17 mouse cellular contexts compared by ENCODE assay signal in genomic region chr14:57315551-57315950, GRCm38 (mm10).
DNase-seq lines count a peak whose midpoint lies in the region; ATAC-seq lines count a peak whose summit lies in the region.
"Had no signal": no experiment of that assay in that cellular context is flagged by ENCODE, and none has a peak within 500 bp of the region (broad histone marks: within the 10 kb centered on the region; RNA-seq: fewer than 3 reads in every experiment).

No protein-coding gene starts in this region.

- no peak overlapping the region for H3K9ac ChIP-seq in forebrain, embryonic 12.5 days
- no peak overlapping the region for H3K9ac ChIP-seq in forebrain, embryonic 16.5 days (replicated peaks; ENCODE audit: low read depth, low read length)
- no peak overlapping the region for H3K9ac ChIP-seq in neural tube, embryonic 13.5 days
- H3K9ac ChIP-seq in hindbrain, embryonic 11.5 days (ENCODE audit: low read depth, low read length), result no peak overlapping the region
- H3K9ac ChIP-seq: embryonic facial prominence, embryonic 13.5 days; intestine, embryonic 15.5 days had no signal

- H3K36me3 ChIP-seq in forebrain, embryonic 12.5 days (replicated peaks), result no peaks in the 10 kb centered on the region
- no peaks in the 10 kb centered on the region for H3K36me3 ChIP-seq in forebrain, embryonic 16.5 days (ENCODE audit: control insufficient read depth, insufficient read depth)
- no peaks in the 10 kb centered on the region for H3K36me3 ChIP-seq in neural tube, embryonic 13.5 days
- H3K36me3 ChIP-seq in hindbrain, embryonic 11.5 days (ENCODE audit: control insufficient read depth, insufficient read depth, low read length), result no peaks in the 10 kb centered on the region

- peaks cover 7% of the 10 kb centered on the region for H3K4me1 ChIP-seq in forebrain, embryonic 12.5 days
- no peaks in the 10 kb centered on the region for H3K4me1 ChIP-seq in forebrain, embryonic 16.5 days (replicated peaks; ENCODE audit: control insufficient read depth, insufficient read depth, low read length)
- peaks cover 7% of the 10 kb centered on the region for H3K4me1 ChIP-seq in neural tube, embryonic 13.5 days (replicated peaks)
- no peaks in the 10 kb centered on the region for H3K4me1 ChIP-seq in hindbrain, embryonic 11.5 days (replicated peaks; ENCODE audit: control insufficient read depth, insufficient read depth, low read length)

- H3K4me3 ChIP-seq in forebrain, embryonic 12.5 days (replicated peaks), result no peak overlapping the region
- H3K4me3 ChIP-seq in forebrain, embryonic 16.5 days (replicated peaks; ENCODE audit: low read length), result no peak overlapping the region
- H3K4me3 ChIP-seq in neural tube, embryonic 13.5 days, result no peak overlapping the region
- H3K4me3 ChIP-seq in hindbrain, embryonic 11.5 days (ENCODE audit: low read depth, low read length), result no peak overlapping the region
- H3K4me3 ChIP-seq: embryonic facial prominence, embryonic 13.5 days; intestine, embryonic 15.5 days; left cerebral cortex, adult 2 months had no signal

- no peaks in the 10 kb centered on the region for H3K27me3 ChIP-seq in forebrain, embryonic 12.5 days
- no peaks in the 10 kb centered on the region for H3K27me3 ChIP-seq in forebrain, embryonic 16.5 days (replicated peaks; ENCODE audit: control insufficient read depth, insufficient read depth, low read length)
- no peaks in the 10 kb centered on the region for H3K27me3 ChIP-seq in neural tube, embryonic 13.5 days
- no peaks in the 10 kb centered on the region for H3K27me3 ChIP-seq in hindbrain, embryonic 11.5 days (ENCODE audit: control insufficient read depth, insufficient read depth, low read length)
- H3K27me3 ChIP-seq: embryonic facial prominence, embryonic 13.5 days; intestine, embryonic 15.5 days had no signal

- no peaks in the 10 kb centered on the region for H3K9me3 ChIP-seq in forebrain, embryonic 12.5 days
- H3K9me3 ChIP-seq in forebrain, embryonic 16.5 days (ENCODE audit: control insufficient read depth, low read length), result no peaks in the 10 kb centered on the region
- no peaks in the 10 kb centered on the region for H3K9me3 ChIP-seq in neural tube, embryonic 13.5 days
- H3K9me3 ChIP-seq in hindbrain, embryonic 11.5 days (ENCODE audit: control insufficient read depth, low read length), result no peaks in the 10 kb centered on the region
- H3K9me3 ChIP-seq: embryonic facial prominence, embryonic 13.5 days; intestine, embryonic 15.5 days had no signal

- WGBS in forebrain, embryonic 12.5 days, result 50% methylated on average over 7 of the region's 7 CpGs
- WGBS in forebrain, embryonic 16.5 days, result 30% methylated on average over 7 of the region's 7 CpGs
- 56% methylated on average over 7 of the region's 7 CpGs for WGBS in neural tube, embryonic 13.5 days
- WGBS in hindbrain, embryonic 11.5 days, result 62% methylated on average over 7 of the region's 7 CpGs

- ATAC-seq in forebrain, embryonic 12.5 days (ENCODE audit: low FRiP score), result no peak
- ATAC-seq in forebrain, embryonic 16.5 days, result no peak; the same call in 1 of the 2 replicates
- no peak for ATAC-seq in neural tube, embryonic 13.5 days (ENCODE audit: low read depth)
- ATAC-seq in hindbrain, embryonic 11.5 days (ENCODE audit: low FRiP score), result no peak
- ATAC-seq in megakaryocyte progenitor cell, adult 5-6 weeks (replicated peaks; ENCODE audit: poor library complexity), result no peak
- ATAC-seq: intestine, embryonic 15.5 days had no signal

- H3K4me2 ChIP-seq in forebrain, embryonic 12.5 days, result no peak overlapping the region
- H3K4me2 ChIP-seq in forebrain, embryonic 16.5 days (ENCODE audit: low read length), result no peak overlapping the region
- H3K4me2 ChIP-seq in neural tube, embryonic 13.5 days, result no peak overlapping the region
- no peak overlapping the region for H3K4me2 ChIP-seq in hindbrain, embryonic 11.5 days (replicated peaks; ENCODE audit: low read depth, low read length)
- H3K4me2 ChIP-seq: embryonic facial prominence, embryonic 13.5 days; intestine, embryonic 15.5 days; liver, embryonic 11.5 days had no signal

- peak overlapping the region; percentile 50; the same call in 1 of the 2 replicates for H3K27ac ChIP-seq in forebrain, embryonic 12.5 days
- H3K27ac ChIP-seq in forebrain, embryonic 16.5 days (ENCODE audit: low read length), result no peak overlapping the region
- 0 out of 2 replicates have a peak overlapping the region, but pooled peaks have one; percentile 38 for H3K27ac ChIP-seq in neural tube, embryonic 13.5 days (replicated peaks)
- no peak overlapping the region for H3K27ac ChIP-seq in hindbrain, embryonic 11.5 days (ENCODE audit: low read depth, low read length)
- H3K27ac ChIP-seq: embryonic facial prominence, embryonic 13.5 days; intestine, embryonic 15.5 days; left cerebral cortex, adult 2 months had no signal

- no peak for DNase-seq in neural tube, embryonic 10.5 days (ENCODE audit: extremely low spot score, low spot score)
- DNase-seq in hindbrain, embryonic 11.5 days (ENCODE audit: low spot score), result peak; percentile 5
- no peak for DNase-seq in frontal cortex, adult 2 months (ENCODE audit: extremely low spot score in 1 of 2, low spot score in 1 of 2)
- DNase-seq in T-cell, adult 2 months (ENCODE audit: low spot score), result no peak
- DNase-seq: cerebellum, adult 8-10 months; heart, adult 18-20 months; kidney, postnatal 25 days; lung, postnatal 36 days; thymus, adult 18-20 months had no signal

Comparison
In these comparisons a context has a peak if more than half of its experiments do, and no peak if none do; other contexts are left out.
1. H3K27ac ChIP-seq: peak in forebrain, embryonic 12.5 days (single experiment) and neural tube, embryonic 13.5 days (single experiment); none in forebrain, embryonic 16.5 days (single experiment) and hindbrain, embryonic 11.5 days (single experiment).